Mouse (Mus musculus): Measurements from ENCODE around the gene Prr23a3.

The Prr23a3 gene

DNA sequence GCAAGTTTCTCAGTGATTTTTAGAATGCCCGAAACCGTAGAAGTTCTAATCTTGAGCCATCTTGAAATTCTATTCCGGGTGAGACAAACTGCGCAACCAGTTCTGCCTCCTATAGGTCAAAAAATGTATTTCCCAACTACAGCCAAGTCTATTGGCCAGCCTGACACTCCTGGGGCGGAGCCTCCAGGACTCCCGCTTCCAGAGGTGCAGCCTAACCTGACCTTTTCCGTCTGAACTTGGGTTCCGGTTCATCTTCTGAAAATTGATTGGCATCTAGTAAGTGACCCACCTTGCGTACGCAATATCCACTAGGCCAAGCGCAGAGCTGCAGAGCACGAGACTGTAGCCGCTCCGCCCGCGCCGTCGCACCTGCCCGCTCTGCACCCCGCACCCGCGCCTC is at the start of gene Prr23a3:
Gene Prr23a3 (plus strand): TSS at position 197 of the 400 bp plus-strand sequence.
- DNase-seq (ENCODE audit: low spot score), result peak; percentile 42

- peak; percentile 35 for DNase-seq (ENCODE audit: low spot score)
These were observed 48.5 kb upstream of the Prr23a3 start for GRCm38 (mm10) chr9:98816066-98816465.

- peak; percentile 39 for DNase-seq (ENCODE audit: low spot score)
These were observed 47.0 kb upstream of the Prr23a3 start for GRCm38 (mm10) chr9:98817592-98817991.

GRCm38 (mm10) chr9:98818971-98819370 is 45.6 kb upstream of the Prr23a3 start:
- no peak for DNase-seq (ENCODE audit: low spot score)

DNA sequence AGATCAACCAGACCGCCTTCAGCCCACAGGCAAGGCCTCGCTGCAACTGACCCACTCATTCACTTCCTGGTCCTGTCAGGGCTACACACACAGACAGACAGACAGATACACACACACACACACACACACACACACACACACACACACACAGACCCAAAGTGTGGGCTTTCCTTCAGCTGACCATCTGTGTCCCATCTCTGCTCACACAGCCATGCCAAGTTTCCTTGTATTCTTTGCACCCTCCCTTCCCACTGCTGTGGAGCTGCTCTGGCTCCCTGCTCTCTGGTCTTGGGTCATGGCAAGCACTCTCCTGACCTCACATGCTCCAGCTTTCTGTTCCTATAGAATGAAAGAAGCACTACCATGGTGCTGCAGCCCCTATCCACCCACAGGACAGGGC is 45.1 kb upstream of the Prr23a3 start:
- DNase-seq (ENCODE audit: low spot score), result no peak

DNA sequence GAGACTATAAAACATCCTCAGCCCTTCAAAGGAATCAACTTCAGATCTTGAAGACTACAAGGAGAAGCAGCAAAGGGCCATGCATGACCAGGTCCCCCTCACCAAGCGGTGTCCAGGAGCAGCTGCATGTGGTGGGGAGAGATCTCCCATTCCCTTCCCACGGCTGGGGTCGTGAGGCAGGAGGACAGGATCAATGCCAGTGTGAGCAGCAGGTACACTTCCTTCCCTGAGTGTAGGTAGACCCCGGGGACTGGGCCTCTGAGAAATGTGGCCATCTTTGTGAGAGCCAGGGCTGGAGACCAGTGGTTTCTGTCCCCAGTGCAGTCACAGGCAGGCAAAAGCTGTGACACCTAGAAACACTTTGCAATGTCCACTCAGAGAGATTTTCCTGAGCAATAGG is 44.1 kb upstream of the Prr23a3 start:
- DNase-seq (ENCODE audit: low spot score), result no peak

- DNase-seq (ENCODE audit: low spot score), result no peak
These were observed 43.5 kb upstream of the Prr23a3 start for GRCm38 (mm10) chr9:98821067-98821466.

DNA sequence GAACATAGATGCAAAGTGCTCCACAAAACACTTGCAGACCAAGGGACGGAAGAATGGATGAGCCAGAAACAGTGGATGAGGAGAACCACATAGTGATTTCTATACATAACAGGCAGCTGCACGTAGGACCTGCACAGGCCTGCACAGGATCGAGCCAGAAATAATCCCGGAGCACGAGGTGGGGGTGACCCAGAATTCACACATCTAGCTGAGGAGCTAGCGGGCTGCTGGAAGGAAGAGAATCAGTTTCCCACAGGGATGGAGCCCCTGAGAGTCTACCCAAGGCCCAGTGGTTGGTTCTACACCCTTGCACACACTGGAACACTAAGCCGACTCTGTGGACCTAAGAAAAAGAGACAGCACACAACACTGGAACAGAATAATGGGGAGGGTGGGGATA is 40.8 kb upstream of the Prr23a3 start:
- DNase-seq (ENCODE audit: low spot score), result no peak

GRCm38 (mm10) chr9:98829508-98829907 is 35.1 kb upstream of the Prr23a3 start:
- DNase-seq (ENCODE audit: low spot score), result no peak

DNA sequence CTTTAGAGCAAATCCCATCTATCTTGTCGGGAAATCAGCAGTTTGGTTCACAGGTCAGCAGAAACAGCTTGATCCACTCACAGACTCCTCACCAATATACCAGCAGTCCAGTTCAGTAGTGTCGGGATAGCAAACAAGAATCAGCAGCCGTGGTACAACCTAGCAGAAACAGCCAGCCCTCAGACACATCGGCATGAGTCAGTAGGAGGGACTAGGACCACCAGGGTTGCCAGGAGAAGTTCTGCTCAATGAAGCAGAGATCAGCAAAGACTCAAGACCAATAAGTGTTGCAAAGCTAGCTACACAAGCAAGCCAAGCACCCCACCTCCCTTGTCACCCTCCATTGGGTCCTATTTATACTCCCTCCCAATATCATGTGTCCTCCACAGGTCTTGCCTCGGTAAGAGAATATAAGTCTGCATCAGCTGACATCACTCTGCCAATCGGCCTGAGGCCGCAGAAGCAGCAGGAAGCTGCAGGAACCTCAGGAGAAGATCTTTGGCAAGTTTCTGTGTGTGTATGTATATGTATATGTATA is 27.0 kb upstream of the Prr23a3 start:
- DNase-seq (ENCODE audit: low spot score), result no peak

GRCm38 (mm10) chr9:98842117-98842516 is 22.4 kb upstream of the Prr23a3 start, which contains the start of gene Prr23a1:
Prr23a1 (plus strand) TSS chr9:98842503.
- DNase-seq (ENCODE audit: low spot score), result peak; percentile 53

- peak; percentile 44 for DNase-seq (ENCODE audit: low spot score)
These were observed 8.4 kb upstream of the Prr23a3 start, which contains the start of gene Prr23a2 for GRCm38 (mm10) chr9:98856210-98856609. Prr23a2 (plus strand) TSS chr9:98856494.

DNA sequence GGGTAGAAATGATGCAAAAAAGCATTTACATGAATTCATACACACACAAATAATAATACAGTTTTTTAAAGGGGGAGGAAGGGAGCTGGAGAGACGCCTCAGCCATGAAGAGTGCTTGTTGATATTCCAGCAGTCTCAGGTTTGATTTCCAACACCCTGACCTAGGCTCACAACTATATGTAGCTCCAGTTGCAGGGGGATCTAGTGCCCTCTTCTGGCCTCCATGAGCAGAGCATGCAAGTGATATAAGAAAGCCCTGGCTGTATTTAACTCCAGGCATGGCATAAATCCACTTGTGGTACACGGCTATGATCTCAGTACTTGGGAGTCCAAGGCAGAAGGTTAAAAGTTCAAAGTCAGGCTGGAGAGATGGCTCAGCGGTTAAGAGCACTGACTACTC is 1.1 kb upstream of the Prr23a3 start:
- no peak for DNase-seq (ENCODE audit: low spot score)

GRCm38 (mm10) chr9:98901486-98901885 is 36.9 kb downstream of the Prr23a3 start:
- no peak for DNase-seq (ENCODE audit: low spot score)

GRCm38 (mm10) chr9:98902819-98903218 is 38.3 kb downstream of the Prr23a3 start, which contains the start of gene 7420426K07Rik:
7420426K07Rik (plus strand) TSS chr9:98903119.
- DNase-seq (ENCODE audit: low spot score), result no peak
